Mouse (Mus musculus): ENCODE measurements at regions not wholly inside any gene's neighbourhood (a gene's known extent, or its start where the extent isn't known, plus 50 kb on each side); places are given as distances from the start of the nearest gene placed in this dataset.

DNA sequence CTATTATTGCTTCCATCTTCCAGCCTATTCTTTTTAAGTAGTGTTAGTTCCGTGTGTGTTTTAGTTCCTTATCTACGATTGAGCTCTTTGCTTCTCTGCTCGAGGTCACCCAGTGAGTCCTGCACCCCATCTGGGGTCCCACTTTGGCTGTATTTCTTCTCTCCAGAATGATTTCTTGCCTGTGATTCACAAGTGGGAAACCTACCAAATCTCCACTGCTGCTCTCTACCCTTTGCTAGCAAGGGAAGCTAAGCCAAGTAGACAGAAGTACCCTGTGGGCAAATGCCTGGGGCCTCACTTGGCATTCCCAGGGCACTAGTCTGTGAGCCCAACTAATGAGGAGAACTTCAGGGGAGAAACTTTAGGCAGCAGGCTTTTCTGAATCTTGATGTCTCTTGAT, 142.5 kb upstream of the Slc30a5 start:
- TF ChIP-seq MAX (IDR thresholded peaks at IDR 0.05; ENCODE audit: low read length) (no peak), POLR2A (IDR thresholded peaks at IDR 0.05; ENCODE audit: low read depth, low read length) (no peak)

Data from CH12.LX (cell line).